Mouse (Mus musculus): ENCODE measurements around the gene Mmaa. TPM values are rescaled to one million over a fixed set of nuclear protein-coding genes. Genes with fewer than 3 reads are reported as not detected.

Gene Mmaa
- polyA plus RNA-seq, 1 experiment from 2014 or later = 11.8 TPM

DNA sequence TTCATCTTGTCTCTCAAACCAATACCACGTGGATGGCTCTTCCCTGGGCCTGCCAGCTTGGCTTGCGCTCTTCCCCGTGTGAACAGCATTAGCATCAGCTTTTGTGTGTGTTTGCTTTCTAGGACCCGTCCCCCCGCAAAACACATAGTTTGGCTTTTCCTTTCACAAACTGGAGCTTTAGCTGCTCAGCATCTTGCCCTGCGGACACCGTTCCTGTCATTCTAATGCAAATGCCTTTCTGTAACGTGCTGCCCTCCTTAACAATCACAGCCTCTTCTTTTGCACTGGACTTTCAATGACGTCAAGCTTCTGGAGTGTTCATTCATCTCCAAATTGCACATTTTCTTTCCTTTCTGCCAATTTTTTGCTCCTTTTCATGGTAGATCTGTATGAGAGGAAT is 70.4 kb downstream of the Mmaa start:
- no peak for DNase-seq (ENCODE audit: low spot score)
- Histone ChIP-seq H3K4me2 (ENCODE audit: low read depth) (no peak overlapping the region), H3K9ac (ENCODE audit: low read length) (no peak overlapping the region), H3K9me3 (ENCODE audit: control insufficient read depth, low read length) (no peaks in the 10 kb centered on the region), H3K4me1 (ENCODE audit: control insufficient read depth, insufficient read depth, low read length) (no peaks in the 10 kb centered on the region), H3K4me3 (ENCODE audit: low read depth, low read length) (no peak overlapping the region), H3K36me3 (ENCODE audit: control insufficient read depth, insufficient read depth, low read length) (no peaks in the 10 kb centered on the region), H3K27me3 (ENCODE audit: control insufficient read depth, insufficient read depth, low read length) (no peaks in the 10 kb centered on the region), H3K27ac (ENCODE audit: low read depth, low read length) (no peak overlapping the region)
- 58% methylated on average over 9 of the region's 9 CpGs for WGBS
- ATAC-seq (ENCODE audit: insufficient read depth, low FRiP score, low TSS enrichment) = no peak

- Histone ChIP-seq H3K27ac (ENCODE audit: low read depth, low read length) (no peak overlapping the region), H3K9me3 (ENCODE audit: control insufficient read depth, low read length) (no peaks in the 10 kb centered on the region), H3K27me3 (ENCODE audit: control insufficient read depth, insufficient read depth, low read length) (no peaks in the 10 kb centered on the region), H3K36me3 (ENCODE audit: control insufficient read depth, insufficient read depth, low read length) (no peaks in the 10 kb centered on the region), H3K4me1 (ENCODE audit: control insufficient read depth, insufficient read depth, low read length) (no peaks in the 10 kb centered on the region), H3K4me3 (ENCODE audit: low read depth, low read length) (no peak overlapping the region), H3K4me2 (ENCODE audit: low read depth) (no peak overlapping the region), H3K9ac (ENCODE audit: low read length) (no peak overlapping the region)
- ATAC-seq (ENCODE audit: insufficient read depth, low FRiP score, low TSS enrichment) (no peak), DNase-seq (ENCODE audit: low spot score) (no peak)
- WGBS = 70% methylated on average over 5 of the region's 5 CpGs
These were observed 72.0 kb downstream of the Mmaa start for GRCm38 (mm10) chr8:79222752-79223141.

GRCm38 (mm10) chr8:79222106-79222751 is 72.5 kb downstream of the Mmaa start:
- Histone ChIP-seq H3K4me3 (ENCODE audit: low read depth, low read length) (no peak overlapping the region), H3K4me2 (ENCODE audit: low read depth) (no peak overlapping the region), H3K9ac (ENCODE audit: low read length) (no peak overlapping the region), H3K4me1 (ENCODE audit: control insufficient read depth, insufficient read depth, low read length) (no peaks in the 10 kb centered on the region), H3K27ac (ENCODE audit: low read depth, low read length) (no peak overlapping the region), H3K27me3 (ENCODE audit: control insufficient read depth, insufficient read depth, low read length) (no peaks in the 10 kb centered on the region), H3K36me3 (ENCODE audit: control insufficient read depth, insufficient read depth, low read length) (no peaks in the 10 kb centered on the region), H3K9me3 (ENCODE audit: control insufficient read depth, low read length) (no peaks in the 10 kb centered on the region)
- ATAC-seq (ENCODE audit: insufficient read depth, low FRiP score, low TSS enrichment) = no peak
- no peak for DNase-seq (ENCODE audit: low spot score)
- WGBS = 68% methylated on average over 5 of the region's 5 CpGs

Other genes starting within 250 kb of the Mmaa start
- gene 1700011L22Rik, start 46.4 kb downstream of the Mmaa start, polyA plus RNA-seq (2014; fragmentation: Nextera tagmentation; extraction: Ambion mirVana) = not detected in 2 replicates
- 71.9 and 72.5 TPM in 2 replicates for gene Smad1, start 104.6 kb upstream of the Mmaa start, polyA plus RNA-seq (2014; fragmentation: Nextera tagmentation; extraction: Ambion mirVana)

Data from neural tube, embryonic 11.5 days (tissue).